Mouse (Mus musculus): Measurements from ENCODE around the gene Hdhd5.

GRCm38 (mm10) chr6:120469770-120470169, 61.3 kb downstream of the Hdhd5 start:
- no peak for TF ChIP-seq CTCF (IDR thresholded peaks at IDR 0.05; ENCODE audit: low read depth, low read length)
- no peak for TF ChIP-seq POLR2A (IDR thresholded peaks at IDR 0.05; ENCODE audit: borderline replicate concordance, low read depth, low read length)
